Mouse (Mus musculus) erythroblast, embryonic 14.5 days (primary cell): ENCODE measurements around the gene Gldc.

Experiments used
- GATA1 ChIP-seq: IDR thresholded peaks from 2 replicates; pipeline ENCODE4 v1.6.1; 2012; ENCODE audit warnings: low read length, inconsistent platforms, mixed read lengths
- TAL1 ChIP-seq: IDR thresholded peaks from 3 replicates; pipeline ENCODE4 v1.6.1; 2012; ENCODE audit warnings: low read length, inconsistent platforms, mixed read lengths

GRCm38 (mm10) chr19:30171346-30172055 lies 3.7 kb downstream of the Gldc start:
- TF ChIP-seq GATA1 (no peak), TAL1 (no peak)
